Mouse (Mus musculus) cerebellum, postnatal 14 days (tissue): ENCODE measurements around the gene App.

Experiments
- DNase-seq, 2 experiments: peaks; one replicate each; pipeline ENCODE4 v3.0.0; 2021; ENCODE audit warnings: mixed read lengths in 2 of 2

The App gene

DNA sequence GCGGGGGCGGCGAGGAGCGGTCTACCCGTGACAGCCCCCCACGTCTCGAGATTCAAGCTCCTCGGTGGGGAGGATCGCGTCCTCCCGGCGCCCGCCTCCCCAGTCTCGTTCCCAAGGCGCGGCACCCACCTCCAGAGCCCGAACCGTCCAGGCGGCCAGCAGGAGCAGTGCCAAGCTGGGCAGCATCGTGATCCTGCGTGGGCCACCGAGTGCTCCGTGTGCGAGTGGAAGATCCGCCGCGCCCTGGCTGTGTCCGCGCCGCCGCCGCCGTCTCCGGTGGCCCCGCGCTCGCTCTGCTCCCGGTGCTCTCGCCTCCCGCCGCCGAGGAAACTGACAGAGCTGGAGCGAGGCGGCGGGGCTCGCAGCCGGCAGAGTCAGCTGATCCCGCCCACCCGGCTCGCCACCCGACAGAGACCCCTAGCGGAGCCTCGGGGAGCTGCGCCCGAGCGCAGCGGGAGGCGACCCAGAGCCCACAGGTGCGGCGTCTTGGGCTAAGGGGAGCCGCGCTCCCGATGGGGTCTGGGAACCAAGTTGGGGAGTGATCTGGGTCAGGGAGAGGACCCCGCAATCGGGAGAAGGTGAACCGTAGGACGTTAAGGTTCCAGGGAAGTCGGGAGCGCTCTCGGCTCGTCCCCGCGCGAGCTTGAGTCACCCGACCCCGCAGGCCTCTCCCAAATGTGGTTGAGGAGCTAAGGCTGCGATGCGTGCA lies at the start of gene App:
Gene App, minus strand, starts transcription at position 394 of the 709 bp plus-strand sequence.
- DNase-seq = peak; percentile 95 to 98

GRCm38 (mm10) chr16:85215846-85216245 lies 42.3 kb upstream of the App start:
- DNase-seq = no peak

DNA sequence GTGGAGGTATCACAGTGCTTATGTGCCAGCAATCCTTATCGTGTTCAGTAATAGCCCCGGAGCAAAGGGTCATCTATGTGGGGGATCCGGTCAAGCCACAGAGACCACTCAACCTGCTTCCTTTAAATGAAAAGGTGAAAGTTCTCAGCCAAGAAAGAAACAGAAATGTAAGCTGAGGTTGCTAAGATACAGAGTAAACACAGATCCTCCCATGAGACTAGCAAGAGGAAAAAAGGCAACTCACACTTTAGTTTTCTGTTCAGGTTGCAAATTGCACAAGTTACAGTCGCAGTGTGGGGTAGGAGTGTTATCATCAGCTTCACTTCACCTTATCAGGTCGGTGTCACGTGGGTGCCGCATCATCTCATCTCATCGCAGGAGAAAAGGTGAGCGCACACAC lies 41.6 kb upstream of the App start:
- no peak for DNase-seq

DNA sequence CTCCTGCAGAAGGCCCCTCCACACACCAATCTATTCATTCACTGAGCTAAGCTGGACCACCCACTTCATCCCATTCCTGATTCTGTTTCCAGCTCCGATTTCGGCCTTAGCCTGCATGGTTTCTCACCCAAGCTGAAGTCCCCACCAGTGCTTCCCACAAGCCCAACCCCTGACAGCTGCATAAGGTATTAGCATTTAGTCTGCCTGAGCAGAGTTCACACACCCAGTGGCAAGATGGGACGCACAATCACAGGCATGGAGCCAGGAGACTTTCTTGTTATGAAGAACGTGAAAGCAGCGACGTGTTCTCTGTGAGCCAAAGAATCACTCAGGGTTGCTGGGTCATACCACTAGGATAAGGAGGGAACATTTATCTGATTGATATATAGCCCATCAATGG lies 22.1 kb upstream of the App start:
- DNase-seq = no peak

GRCm38 (mm10) chr16:85195167-85195566 lies 21.6 kb upstream of the App start:
- no peak for DNase-seq

DNA sequence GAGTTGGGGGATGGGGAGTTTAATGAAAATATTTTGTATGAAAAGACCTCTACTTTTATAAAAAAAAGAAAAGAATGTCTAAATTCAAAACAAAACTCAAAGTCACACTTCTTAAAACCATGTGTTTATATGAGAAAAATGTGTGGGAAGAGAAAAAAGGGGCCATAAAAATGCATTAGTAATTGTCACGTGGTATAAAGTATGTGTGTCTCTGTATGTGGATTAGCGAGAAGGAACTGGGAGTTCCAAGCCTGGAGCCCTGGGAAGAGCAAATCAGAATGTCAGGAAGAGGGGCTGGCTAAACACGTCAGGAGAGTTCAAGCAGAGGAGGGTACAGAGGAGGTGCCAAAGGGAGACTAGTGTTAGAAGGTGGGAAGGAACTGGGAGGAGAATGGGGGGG lies 7.9 kb upstream of the App start:
- no peak for DNase-seq

DNA sequence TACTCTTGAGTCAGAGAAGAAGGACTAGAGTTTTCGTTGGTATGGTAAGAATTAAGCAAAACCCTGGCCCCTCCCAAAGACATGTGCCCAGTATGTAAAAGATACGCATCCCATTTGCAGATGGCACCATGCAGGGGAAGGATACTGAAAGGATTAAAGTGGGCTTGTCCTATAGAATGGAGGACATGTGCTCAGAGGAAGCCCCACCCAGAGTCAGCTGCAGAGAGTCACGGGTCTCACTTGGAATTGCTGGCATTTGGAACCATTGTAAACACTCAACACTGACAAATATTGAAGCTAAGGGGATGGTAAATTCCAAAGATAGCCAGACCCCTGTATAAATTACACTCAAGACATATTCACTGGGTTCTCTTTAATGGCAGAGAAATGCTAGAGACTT lies 7.1 kb upstream of the App start:
- no peak for DNase-seq

DNA sequence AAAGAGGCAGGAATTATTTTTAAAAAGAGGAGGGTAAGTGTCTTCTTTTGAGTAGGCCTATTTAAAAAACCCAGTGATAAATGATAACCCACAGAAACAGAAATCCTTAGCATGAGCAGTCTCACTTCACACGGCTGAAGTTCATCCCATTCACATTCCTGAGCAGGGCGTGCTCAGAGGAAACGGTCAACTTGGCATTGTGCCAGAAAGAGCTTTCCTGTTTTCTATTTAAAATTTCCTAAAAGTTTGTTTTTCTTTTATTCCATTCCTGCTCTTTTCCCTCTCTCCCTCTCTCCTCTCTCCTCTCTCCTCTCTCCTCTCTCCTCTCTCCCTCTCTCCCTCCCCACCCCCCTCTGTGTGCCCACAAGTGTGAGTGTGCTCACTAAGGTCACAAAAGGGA lies 3.1 kb upstream of the App start:
- DNase-seq = no peak

DNA sequence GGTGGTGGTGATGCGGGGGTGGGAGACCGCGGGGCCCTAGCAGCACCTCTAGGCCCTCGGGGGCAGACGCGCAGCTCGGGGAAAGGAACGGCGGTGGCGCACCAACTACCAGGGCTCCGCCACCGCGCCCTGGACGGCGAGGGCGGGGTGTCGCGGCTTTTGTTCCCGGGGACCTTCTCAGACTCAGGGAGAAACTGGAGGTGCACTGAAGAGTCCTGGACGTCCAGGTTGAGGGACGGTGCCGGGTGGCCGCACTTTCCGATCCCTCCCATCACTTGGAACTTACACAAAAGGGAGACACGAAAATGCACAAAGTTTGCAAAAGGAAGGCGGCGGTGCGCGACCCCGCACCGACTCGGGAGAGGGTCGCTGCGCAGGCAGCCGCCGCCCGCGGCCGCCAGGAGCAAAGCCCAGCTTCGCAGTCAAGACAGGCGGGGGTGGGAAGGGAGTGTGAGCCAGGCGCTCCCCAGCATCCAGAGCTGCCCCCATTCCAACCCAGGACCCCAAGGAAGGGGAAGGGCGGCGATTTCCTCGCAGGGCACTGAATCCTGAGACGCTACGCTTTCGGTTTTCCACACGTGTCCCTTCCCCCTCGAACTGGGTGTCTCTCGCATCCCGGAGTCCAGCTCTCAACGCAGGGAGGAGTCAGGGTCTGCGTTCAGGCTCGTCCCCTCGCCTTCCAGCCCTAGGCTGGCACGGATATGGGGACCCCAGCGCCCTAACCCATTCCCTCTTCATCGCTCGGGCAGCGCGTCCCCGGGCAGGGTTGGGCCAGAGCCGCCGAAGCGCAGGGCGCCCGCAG lies 794 bp downstream of the App start:
- DNase-seq = peak; percentile 68 to 76

DNA sequence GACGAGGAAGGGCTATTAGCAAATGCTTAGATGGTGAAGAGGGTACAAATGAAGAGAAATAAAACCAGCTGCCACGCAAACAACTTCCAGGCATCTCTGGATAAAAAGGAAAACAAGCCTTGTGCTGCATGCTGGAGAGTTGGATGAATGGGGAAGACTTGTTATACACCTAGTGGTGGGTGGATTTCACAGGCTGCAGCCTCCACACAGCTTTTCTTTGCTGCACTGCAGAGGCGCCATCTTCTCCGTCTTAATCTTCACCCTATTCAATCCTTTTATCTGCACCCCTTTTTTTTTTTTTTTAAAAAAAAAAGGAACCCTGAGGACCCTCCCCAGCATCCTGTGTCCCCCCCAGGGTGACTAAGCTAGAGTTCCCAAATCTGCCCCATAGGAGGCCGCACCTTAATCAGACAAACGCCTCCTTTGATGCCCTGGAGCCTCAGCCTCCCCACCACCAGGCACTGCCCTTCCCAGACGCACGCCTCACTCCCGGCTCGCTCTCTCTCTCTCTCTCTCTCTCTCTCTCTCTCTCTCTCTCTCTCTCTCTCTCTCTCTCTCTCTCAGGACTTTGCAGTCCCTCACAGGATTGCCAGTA lies 1.5 kb downstream of the App start:
- DNase-seq = peak; percentile 67 to 72

DNA sequence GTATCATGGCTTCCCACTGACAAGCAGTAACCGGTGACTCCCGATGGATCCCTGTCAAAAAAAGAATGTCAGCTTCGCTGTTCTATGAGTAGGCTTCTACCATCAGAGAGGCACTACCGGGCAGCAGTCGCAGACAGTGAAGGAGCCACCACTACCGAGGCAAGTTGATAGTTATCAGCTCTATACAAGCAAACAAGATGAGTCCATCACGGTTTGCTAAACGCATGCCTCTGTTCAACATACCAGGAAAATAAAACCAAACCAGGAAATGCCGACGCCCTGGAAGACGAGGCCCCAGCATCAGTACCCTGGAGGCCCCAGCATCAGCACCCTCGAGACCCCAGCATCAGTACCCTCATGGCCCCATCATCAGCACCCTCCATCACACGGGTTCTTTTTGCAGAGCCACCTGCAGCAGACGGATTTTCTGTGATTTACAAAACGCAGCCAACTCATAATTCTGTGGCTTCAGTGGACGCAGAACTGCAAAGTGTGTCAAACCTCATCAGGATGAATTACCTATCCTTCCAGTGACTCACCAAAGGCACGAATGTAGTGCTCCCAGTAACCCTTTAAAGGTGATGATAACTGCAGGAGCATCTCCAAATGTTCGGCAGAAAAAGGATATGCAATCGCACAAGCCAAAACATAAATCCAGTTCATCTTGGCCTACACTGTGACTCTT lies 2.6 kb downstream of the App start:
- DNase-seq = peak; percentile 40 to 61

- peak; percentile 71 to 75 for DNase-seq
Observed at GRCm38 (mm10) chr16:85168821-85169220, 4.7 kb downstream of the App start.

- DNase-seq = no peak
Observed at GRCm38 (mm10) chr16:85166205-85166604, 7.4 kb downstream of the App start.

- DNase-seq = peak in 1 of 2 experiments; percentile 61
Observed at GRCm38 (mm10) chr16:85165631-85166030, 7.9 kb downstream of the App start.

DNA sequence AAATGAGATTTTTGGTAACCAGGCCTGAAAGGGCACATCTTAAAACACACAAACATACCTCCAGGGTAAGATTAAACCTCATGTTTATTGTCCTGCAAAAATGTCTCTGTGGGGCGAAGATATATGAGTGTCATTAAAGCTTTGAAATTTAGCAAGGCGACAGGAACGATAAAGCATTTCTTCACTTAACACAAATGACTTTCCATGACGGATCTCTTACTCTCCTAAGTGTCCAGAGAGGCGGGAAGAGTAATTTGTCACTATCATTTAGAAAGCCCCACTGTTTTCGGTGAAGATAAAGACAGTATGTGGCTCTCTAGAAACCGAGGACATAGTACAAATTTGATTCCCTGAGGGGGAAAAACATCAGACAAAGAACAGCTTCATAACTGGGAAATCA lies 8.4 kb downstream of the App start:
- no peak for DNase-seq

DNA sequence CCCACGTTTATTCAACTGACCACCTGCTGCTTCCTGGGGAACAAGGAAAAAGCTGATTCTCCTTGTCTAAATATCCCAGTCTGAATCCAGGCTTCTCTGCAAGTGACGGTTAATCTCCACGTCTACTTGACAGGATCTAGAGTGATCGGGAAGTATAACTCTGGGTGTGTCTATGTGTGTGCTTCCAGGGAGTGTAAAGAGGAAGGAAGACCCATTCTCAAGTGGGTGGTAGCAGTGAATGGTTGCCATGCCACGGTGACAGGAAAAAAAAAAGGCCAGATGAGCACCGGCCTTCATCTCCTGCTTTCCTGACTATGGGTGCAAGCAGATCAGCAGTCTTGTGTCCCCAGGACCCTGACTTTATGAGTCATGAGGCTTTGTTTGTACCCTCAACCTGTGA lies 10.8 kb downstream of the App start:
- no peak for DNase-seq

DNA sequence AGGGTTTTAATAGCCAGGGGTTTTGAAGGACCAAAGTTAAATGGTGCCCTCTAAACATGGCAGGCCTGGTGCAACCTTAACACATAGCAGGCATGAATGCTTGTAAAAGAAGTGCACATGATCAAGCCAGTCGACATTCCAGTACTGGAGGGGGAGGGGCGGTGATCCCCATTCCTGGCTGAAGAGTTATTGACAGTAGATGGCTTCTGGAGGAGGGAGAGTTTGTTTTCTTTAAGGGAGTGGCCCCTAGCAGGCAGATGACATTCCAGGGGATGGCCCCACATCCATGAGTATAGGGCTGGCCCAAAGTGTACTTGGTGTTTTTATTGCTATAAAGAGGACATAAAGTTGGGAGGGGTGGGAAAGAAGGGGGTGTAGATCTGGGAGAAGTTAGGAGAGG lies 13.4 kb downstream of the App start:
- no peak for DNase-seq

DNA sequence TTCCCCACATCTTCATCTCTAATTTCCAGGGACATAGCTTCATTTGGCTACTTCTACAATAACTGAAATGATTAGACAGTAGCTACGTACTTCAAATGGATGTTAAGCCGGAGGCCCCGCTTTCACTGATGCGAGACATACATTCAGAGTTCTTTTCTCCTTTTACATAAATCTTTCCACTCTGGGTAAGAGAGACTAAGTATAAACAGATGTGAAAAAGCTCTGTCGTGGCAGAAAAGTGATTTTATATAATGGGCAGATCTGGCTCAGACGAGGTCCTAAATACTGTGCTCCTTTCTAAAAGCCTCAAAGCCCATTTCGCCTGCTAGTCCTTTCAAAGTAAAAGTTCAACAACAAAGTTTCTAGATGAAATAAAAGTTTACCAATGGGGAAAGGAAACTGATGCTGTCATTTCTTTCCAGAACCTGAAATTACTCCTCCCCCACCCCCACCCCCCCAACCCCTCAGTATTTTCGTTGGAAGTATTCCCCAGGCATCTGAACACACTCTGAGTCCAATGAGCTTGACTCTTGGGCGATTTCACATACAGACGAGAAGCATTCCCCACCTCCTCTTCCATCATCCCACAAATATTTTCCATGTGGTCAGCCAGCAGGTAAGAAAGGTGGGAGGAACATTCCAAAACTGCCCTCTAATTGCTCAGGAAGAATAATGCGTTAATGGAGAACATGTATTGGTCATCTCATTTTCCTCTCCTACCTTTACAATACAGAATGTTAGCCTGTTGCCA lies 15.6 kb downstream of the App start:
- no peak for DNase-seq

DNA sequence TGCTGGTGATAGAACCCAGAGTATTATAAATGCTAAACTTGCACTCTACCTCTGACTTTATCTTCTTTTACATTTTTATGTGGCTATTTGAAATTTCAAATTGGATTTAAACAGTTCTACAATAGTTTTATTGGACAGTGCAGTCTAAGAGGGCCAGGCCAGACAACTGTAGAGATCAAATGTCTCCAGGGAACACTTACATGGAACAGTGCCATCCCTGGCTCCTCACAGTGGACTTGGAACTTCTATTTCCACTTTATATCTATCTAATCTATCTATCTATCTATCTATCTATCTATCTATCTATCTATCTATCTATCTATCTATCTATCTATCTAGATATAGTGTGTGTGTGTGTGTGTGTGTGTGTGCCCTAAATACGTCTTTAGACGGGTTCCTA lies 16.4 kb downstream of the App start:
- no peak for DNase-seq

DNA sequence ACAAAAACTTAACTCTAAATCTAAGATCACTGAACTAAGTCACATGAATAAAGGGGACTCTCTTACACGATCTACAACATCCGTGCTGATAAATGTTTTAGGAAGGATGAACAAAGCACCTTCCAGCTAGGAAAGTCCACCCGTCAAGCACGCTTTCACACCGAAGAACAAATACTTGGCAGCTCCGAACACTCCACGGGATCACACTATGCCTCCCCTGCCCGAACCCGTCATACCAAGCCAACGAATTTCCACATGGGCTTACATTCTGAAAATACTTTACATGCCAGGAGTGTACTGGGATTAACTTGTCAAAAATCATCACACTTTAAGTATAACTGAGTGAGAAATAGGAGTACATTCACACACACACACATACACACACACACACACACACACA lies 17.7 kb downstream of the App start:
- DNase-seq = peak in 1 of 2 experiments; percentile 45

- no peak for DNase-seq
Observed at GRCm38 (mm10) chr16:85152457-85152856, 21.1 kb downstream of the App start.

DNA sequence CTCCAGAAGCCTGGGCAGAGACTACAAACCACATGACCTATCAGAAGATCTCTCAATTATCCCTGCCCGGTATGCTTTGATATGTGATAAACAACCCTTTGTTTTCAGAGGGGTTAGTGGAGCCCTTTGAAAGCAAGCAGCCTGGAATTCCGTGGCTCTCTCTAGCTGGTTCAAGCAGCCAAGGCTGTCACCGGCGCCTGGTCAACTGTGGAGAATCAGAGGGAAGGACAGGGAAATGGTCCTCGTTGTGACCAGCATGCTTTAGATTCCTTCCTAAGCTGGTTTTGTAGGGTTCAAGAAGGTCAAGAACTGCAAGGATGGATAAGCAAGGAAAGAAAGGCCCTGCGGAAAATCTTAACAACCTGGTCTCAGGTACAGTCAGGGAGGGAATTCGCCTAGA lies 21.9 kb downstream of the App start:
- DNase-seq = no peak

GRCm38 (mm10) chr16:85150902-85151301 lies 22.7 kb downstream of the App start:
- DNase-seq = no peak
